Mouse (Mus musculus) heart, embryonic 15.5 days (tissue): ENCODE results near the gene Mettl1. TPM values are rescaled to one million over a fixed set of nuclear protein-coding genes. Genes with fewer than 3 reads are reported as not detected.
"Not testable (repeated sequence)": the region's sequence is repeated elsewhere in the genome, so short reads cannot be mapped to it uniquely, and the experiment has no call there.

Experiments
- ATAC-seq: fragments of 200-750 bp; cut with Nextera tagmentation; replicated peaks from 2 replicates; pipeline ENCODE4 v1.8.0; 2017; ENCODE audit warnings: low read depth, moderate TSS enrichment; ENCODE audit not compliant: insufficient number of reproducible peaks, insufficient read depth, low FRiP score
- H3K27ac ChIP-seq: fragments of 300-500 bp; sonication (generic); 2 replicates; pipeline ENCODE4 v1.5.1; 2015; ENCODE audit warnings: mild to moderate bottlenecking, inconsistent platforms
- H3K27me3 ChIP-seq: fragments of 300-500 bp; sonication (generic); 2 replicates; pipeline ENCODE4 v1.6.1; 2015; ENCODE audit warnings: inconsistent platforms
- H3K36me3 ChIP-seq: fragments of 300-500 bp; sonication (generic); 2 replicates; pipeline ENCODE4 v1.6.1; 2015; ENCODE audit warnings: mild to moderate bottlenecking, inconsistent platforms
- H3K4me1 ChIP-seq: fragments of 300-500 bp; sonication (generic); replicated peaks from 2 replicates; pipeline ENCODE4 v1.6.1; 2015; ENCODE audit warnings: inconsistent platforms
- H3K4me2 ChIP-seq: fragments of 300-500 bp; sonication (generic); 2 replicates; pipeline ENCODE4 v1.6.1; 2015; ENCODE audit warnings: inconsistent platforms, mild to moderate bottlenecking, moderate library complexity
- H3K4me3 ChIP-seq: fragments of 300-500 bp; sonication (generic); 2 replicates; pipeline ENCODE4 v1.5.1; 2015; ENCODE audit warnings: mild to moderate bottlenecking, inconsistent platforms
- H3K9ac ChIP-seq: fragments of 300-500 bp; sonication (generic); 2 replicates; pipeline ENCODE4 v1.6.1; 2015; ENCODE audit warnings: mild to moderate bottlenecking, inconsistent platforms
- H3K9me3 ChIP-seq: fragments of 300-500 bp; sonication (generic); replicated peaks from 2 replicates; pipeline ENCODE4 v1.6.1; 2016; ENCODE audit warnings: inconsistent platforms
- WGBS: fragments of 180-500 bp; shearing (Covaris S2); methylation state at CpG from one replicate; pipeline ENCODE4 v1.1.7; 2015; ENCODE audit warnings: mixed read lengths; 5-methylcytosine and 5-hydroxymethylcytosine counted together
- polyA plus RNA-seq: library from polyadenylated mRNA; unstranded; fragments of >200 nt; fragmentation: Nextera tagmentation; extraction: Ambion mirVana; gene quantifications from 2 replicates; pipeline ENCODE4 v1.2.1, GENCODE M21; 2015

The Mettl1 gene
- polyA plus RNA-seq, 1 experiment from 2014 or later = 27.7 TPM

GRCm38 (mm10) chr10:127069281-127070189 lies 28.3 kb downstream of the Mettl1 start:
- H3K9me3 ChIP-seq = no peaks in the 10 kb centered on the region
- WGBS = 5% methylated on average over 30 of the region's 30 CpGs
- H3K27ac ChIP-seq = peak overlapping the region; percentile 89
- H3K4me2 ChIP-seq = peak overlapping the region; percentile 74
- H3K36me3 ChIP-seq = peaks cover 38% of the 10 kb centered on the region
- H3K4me3 ChIP-seq = peak overlapping the region; percentile 78
- H3K27me3 ChIP-seq = no peaks in the 10 kb centered on the region
- peak; percentile 20; the same call in 1 of the 2 replicates for ATAC-seq
- H3K4me1 ChIP-seq = peaks cover 30% of the 10 kb centered on the region
- peak overlapping the region; percentile 80 for H3K9ac ChIP-seq

DNA sequence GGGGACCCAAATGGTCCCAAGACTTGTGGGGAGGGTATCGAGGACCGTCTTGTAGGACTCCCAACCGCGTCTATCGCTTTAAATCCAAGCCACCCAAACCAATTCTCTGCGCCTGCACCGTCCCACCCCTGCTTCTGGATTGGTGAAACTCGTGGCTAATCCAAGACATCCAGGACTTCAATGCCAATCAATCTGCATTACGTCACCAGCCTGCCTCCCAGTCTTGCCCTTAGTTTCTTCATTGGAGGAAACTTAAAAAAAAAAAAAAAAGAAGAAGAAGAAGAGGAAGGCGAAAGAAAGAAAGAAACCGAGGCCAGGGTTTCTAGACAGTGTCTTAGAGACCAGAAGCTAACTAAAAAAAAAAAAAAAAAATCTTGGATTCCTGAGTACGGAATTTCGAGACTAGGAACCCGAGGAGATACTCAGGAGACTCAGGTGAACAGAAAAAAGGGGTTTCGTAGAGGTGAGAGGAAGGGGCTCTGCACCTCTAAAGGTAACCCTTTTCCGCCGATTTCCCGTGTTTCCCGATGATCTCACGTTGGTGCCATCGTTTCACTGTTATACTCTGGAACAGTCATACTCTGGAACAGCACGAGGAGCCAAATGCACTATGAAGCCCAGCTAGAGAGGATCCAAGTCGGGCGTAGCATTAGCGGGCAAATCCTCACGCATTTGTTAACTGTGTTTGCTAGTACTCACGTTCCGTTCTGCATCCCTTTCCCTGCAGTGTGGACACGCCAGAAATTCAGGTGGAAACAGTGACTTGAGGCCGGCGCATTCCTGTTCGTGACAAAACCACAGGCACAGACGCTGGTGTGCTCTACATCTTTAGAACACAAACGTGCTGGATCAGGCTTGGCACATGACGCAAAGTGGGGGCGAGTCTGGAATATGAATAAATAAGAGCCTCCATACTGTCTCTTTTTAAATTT lies 29.2 kb downstream of the Mettl1 start, which contains the start of gene Tspan31:
Gene Tspan31, minus strand, starts transcription at position 75 of the 932 bp plus-strand sequence.
- Histone ChIP-seq H3K4me2 (peak within 1 kb of the TSS; percentile 74), H3K9ac (peak within 1 kb of the TSS; percentile 80), H3K27ac (peak within 1 kb of the TSS; percentile 89), H3K27me3 (peaks cover 7% of the 10 kb centered on the region; the same call in 1 of the 2 replicates), H3K4me3 (peak within 1 kb of the TSS; percentile 78), H3K36me3 (peaks cover 33% of the 10 kb centered on the region), H3K4me1 (peaks cover 24% of the 10 kb centered on the region), H3K9me3 (no peaks in the 10 kb centered on the region)
- peak; percentile 88 for ATAC-seq
- WGBS = 1% methylated on average over 36 of the region's 36 CpGs

DNA sequence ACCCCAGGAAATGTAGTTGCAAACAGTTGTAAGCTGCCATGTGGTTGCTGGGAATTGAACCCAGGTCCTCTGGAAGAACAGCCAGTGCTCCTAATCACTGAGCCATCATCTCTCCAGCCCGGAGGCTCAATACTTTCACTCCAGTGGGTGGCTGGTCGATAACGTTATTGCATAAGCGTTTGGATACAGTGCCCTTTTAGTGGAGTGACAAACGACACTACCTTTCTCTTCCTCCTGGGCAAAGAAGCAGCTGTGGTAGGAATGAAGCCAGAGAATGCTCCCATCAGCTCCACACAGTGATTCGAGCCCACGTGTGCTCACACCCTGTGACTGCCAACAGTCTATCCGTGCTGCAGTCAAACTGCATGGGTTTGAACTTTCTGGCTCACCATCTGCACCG lies 30.0 kb downstream of the Mettl1 start:
- Histone ChIP-seq H3K9me3 (no peaks in the 10 kb centered on the region), H3K36me3 (peaks cover 25% of the 10 kb centered on the region), H3K4me2 (peak overlapping the region; percentile 74), H3K27ac (no peak overlapping the region), H3K27me3 (peaks cover 14% of the 10 kb centered on the region), H3K4me1 (peaks cover 21% of the 10 kb centered on the region), H3K4me3 (peak overlapping the region; percentile 78), H3K9ac (0 out of 2 replicates have a peak overlapping the region, but pooled peaks have one; percentile 15)
- WGBS = 74% methylated on average over 9 of the region's 9 CpGs
- no peak for ATAC-seq

GRCm38 (mm10) chr10:127072270-127072669 lies 31.1 kb downstream of the Mettl1 start:
- H3K4me2 ChIP-seq, H3K9me3 ChIP-seq, H3K27ac ChIP-seq, H3K9ac ChIP-seq, ATAC-seq, H3K4me3 ChIP-seq: not testable (repeated sequence)
- H3K4me1 ChIP-seq = peaks cover 21% of the 10 kb centered on the region
- peaks cover 15% of the 10 kb centered on the region for H3K36me3 ChIP-seq
- WGBS = 84% methylated on average over 4 of the region's 4 CpGs
- peaks cover 24% of the 10 kb centered on the region for H3K27me3 ChIP-seq

GRCm38 (mm10) chr10:127072969-127073368 lies 31.8 kb downstream of the Mettl1 start:
- H3K4me1 ChIP-seq = peaks cover 23% of the 10 kb centered on the region
- not testable (repeated sequence) for ATAC-seq, H3K4me2 ChIP-seq, H3K36me3 ChIP-seq, H3K9ac ChIP-seq, H3K27ac ChIP-seq, H3K9me3 ChIP-seq, H3K4me3 ChIP-seq
- WGBS = 72% methylated on average over 2 of the region's 2 CpGs
- peaks cover 31% of the 10 kb centered on the region for H3K27me3 ChIP-seq

DNA sequence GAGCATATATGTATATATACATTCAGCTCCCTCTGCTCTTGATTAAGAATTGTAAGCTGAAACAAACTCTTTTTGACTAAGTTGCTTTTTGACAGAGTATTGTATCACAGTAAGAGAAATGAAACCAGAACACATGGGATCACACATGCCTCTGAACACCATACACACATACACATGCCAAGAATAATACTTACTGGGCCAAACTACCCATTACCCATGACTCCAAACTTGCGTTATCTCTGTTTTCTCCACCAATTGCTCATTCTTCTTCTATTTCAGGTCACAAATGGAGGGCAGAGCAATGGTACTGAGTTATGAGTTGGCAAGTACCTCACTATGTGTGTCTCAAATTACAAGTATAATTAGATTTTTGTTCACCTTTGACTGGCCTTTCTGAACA lies 32.8 kb downstream of the Mettl1 start:
- 74% methylated on average over 1 of the region's 1 CpGs for WGBS
- Histone ChIP-seq H3K27me3 (peaks cover 41% of the 10 kb centered on the region), H3K4me3 (no peak overlapping the region), H3K4me1 (peaks cover 24% of the 10 kb centered on the region), H3K9me3 (no peaks in the 10 kb centered on the region), H3K4me2 (no peak overlapping the region), H3K27ac (no peak overlapping the region), H3K9ac (no peak overlapping the region), H3K36me3 (no peaks in the 10 kb centered on the region)
- ATAC-seq = no peak

- peaks cover 29% of the 10 kb centered on the region for H3K4me1 ChIP-seq
- H3K27me3 ChIP-seq = peaks cover 52% of the 10 kb centered on the region
- H3K27ac ChIP-seq = no peak within 1 kb of the TSS
- H3K4me3 ChIP-seq = peak within 1 kb of the TSS; percentile 12; the same call in 1 of the 2 replicates
- no peak for ATAC-seq
- H3K36me3 ChIP-seq = no peaks in the 10 kb centered on the region
- no peak within 1 kb of the TSS for H3K9ac ChIP-seq
- WGBS = 47% methylated on average over 9 of the region's 9 CpGs
- no peak within 1 kb of the TSS; the same call in 1 of the 2 replicates for H3K4me2 ChIP-seq
- no peaks in the 10 kb centered on the region for H3K9me3 ChIP-seq
These were observed 33.9 kb downstream of the Mettl1 start, which contains the start of gene Agap2 for GRCm38 (mm10) chr10:127075080-127075479. Gene Agap2 (plus strand): TSS chr10:127075284.

GRCm38 (mm10) chr10:127075651-127076050 lies 34.4 kb downstream of the Mettl1 start:
- 56% methylated on average over 8 of the region's 8 CpGs for WGBS
- H3K4me1 ChIP-seq = peaks cover 34% of the 10 kb centered on the region
- no peaks in the 10 kb centered on the region for H3K36me3 ChIP-seq
- H3K9ac ChIP-seq = no peak overlapping the region
- no peak overlapping the region for H3K27ac ChIP-seq
- H3K27me3 ChIP-seq = peaks cover 57% of the 10 kb centered on the region
- H3K4me2 ChIP-seq = no peak overlapping the region; the same call in 1 of the 2 replicates
- peak overlapping the region; percentile 12; the same call in 1 of the 2 replicates for H3K4me3 ChIP-seq
- ATAC-seq = no peak
- H3K9me3 ChIP-seq = no peaks in the 10 kb centered on the region

GRCm38 (mm10) chr10:127076082-127076481 lies 34.9 kb downstream of the Mettl1 start:
- no peaks in the 10 kb centered on the region for H3K36me3 ChIP-seq
- no peak overlapping the region; the same call in 1 of the 2 replicates for H3K4me2 ChIP-seq
- no peak overlapping the region for H3K27ac ChIP-seq
- no peak for ATAC-seq
- H3K27me3 ChIP-seq = peaks cover 62% of the 10 kb centered on the region
- peaks cover 35% of the 10 kb centered on the region for H3K4me1 ChIP-seq
- no peaks in the 10 kb centered on the region for H3K9me3 ChIP-seq
- no peak overlapping the region for H3K4me3 ChIP-seq
- H3K9ac ChIP-seq = no peak overlapping the region
- 34% methylated on average over 4 of the region's 4 CpGs for WGBS

DNA sequence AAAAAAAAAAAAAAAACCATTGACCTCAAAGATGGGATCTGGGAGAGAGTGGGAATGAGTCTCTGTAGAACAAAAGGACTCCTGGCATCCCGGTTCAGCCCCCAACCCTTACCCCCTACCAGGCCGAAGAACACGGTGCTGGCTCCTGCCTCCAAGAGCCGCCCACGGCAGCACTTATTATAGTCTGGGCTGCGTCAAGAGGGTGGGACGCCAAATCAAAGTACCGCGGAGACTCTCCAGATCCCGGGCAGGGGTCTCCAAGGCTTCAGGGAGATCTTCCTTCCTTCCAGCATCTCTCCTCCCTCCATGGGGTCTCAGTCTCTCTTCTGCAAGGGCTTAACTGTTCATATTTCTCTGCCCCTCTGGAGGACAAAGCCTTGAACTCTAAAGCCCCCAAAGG lies 36.3 kb downstream of the Mettl1 start:
- no peaks in the 10 kb centered on the region for H3K36me3 ChIP-seq
- H3K27ac ChIP-seq = no peak overlapping the region
- peaks cover 76% of the 10 kb centered on the region for H3K27me3 ChIP-seq
- H3K9ac ChIP-seq = no peak overlapping the region
- no peak overlapping the region for H3K4me2 ChIP-seq
- no peaks in the 10 kb centered on the region for H3K9me3 ChIP-seq
- H3K4me3 ChIP-seq = no peak overlapping the region
- WGBS = 11% methylated on average over 10 of the region's 10 CpGs
- H3K4me1 ChIP-seq = peaks cover 38% of the 10 kb centered on the region
- no peak for ATAC-seq
